ENCODE assay signal across 8 mouse cellular contexts in genomic region chr10:18022312-18022711, GRCm38 (mm10). TPM values are rescaled to one million over a fixed set of nuclear protein-coding genes. Genes with fewer than 3 reads are reported as not detected.
DNase-seq lines count a peak whose midpoint lies in the region; ATAC-seq and TF ChIP-seq lines count a peak whose summit lies in the region.

No protein-coding gene starts in this region.

- no peaks in the 10 kb centered on the region for H3K9me3 ChIP-seq in hindbrain, postnatal 0 days (ENCODE audit: low read length)

- no peaks in the 10 kb centered on the region for H3K27me3 ChIP-seq in hindbrain, postnatal 0 days (ENCODE audit: insufficient read depth, low read length)

- peak overlapping the region; percentile 67 for H3K4me2 ChIP-seq in hindbrain, postnatal 0 days (ENCODE audit: low read depth, low read length)

- DNase-seq in adrenal gland, adult (ENCODE audit: inconsistent age in 2 of 2, low spot score in 1 of 2): peak; percentile 67 to 91
- DNase-seq in gastrocnemius, adult 8-10 months (ENCODE audit: low spot score in 2 of 2): peak; percentile 16 to 39
- DNase-seq in hindbrain, postnatal 0 days (ENCODE audit: low spot score): peak; percentile 80
- peak; percentile 47 to 82 for DNase-seq in left cerebral cortex, postnatal 10 days (ENCODE audit: extremely low spot score in 1 of 2, low spot score in 2 of 2)
- DNase-seq in right cerebral cortex, postnatal 14 days: peak; percentile 49
- DNase-seq in yolk sac, embryonic 10.5 days (ENCODE audit: low spot score): peak; percentile 79

- no peak for TF ChIP-seq POLR2A in cortical plate, adult 2 months (IDR thresholded peaks at IDR 0.05; ENCODE audit: extremely low read depth, insufficient read depth, low read length)

- no peak for TF ChIP-seq CTCF in cortical plate, adult 2 months (IDR thresholded peaks at IDR 0.05; ENCODE audit: extremely low read depth, insufficient read depth, low read length)
- TF ChIP-seq CTCF in hindbrain, postnatal 0 days (IDR thresholded peaks at IDR 0.05; ENCODE audit: low read depth): no peak

- H3K4me3 ChIP-seq in cortical plate, adult 2 months (ENCODE audit: insufficient read depth, low read length): peak overlapping the region; percentile 47
- peak overlapping the region; percentile 75 for H3K4me3 ChIP-seq in hindbrain, postnatal 0 days (ENCODE audit: low read length)

- ATAC-seq in hindbrain, postnatal 0 days: peak; percentile 81
- peak; percentile 75 for ATAC-seq in megakaryocyte progenitor cell, adult 5-6 weeks (replicated peaks; ENCODE audit: poor library complexity)

- peaks cover 2% of the 10 kb centered on the region; the same call in 1 of the 2 replicates for H3K4me1 ChIP-seq in cortical plate, adult 2 months (ENCODE audit: control insufficient read depth, insufficient read depth, low read length)
- peaks cover 5% of the 10 kb centered on the region; the same call in 1 of the 2 replicates for H3K4me1 ChIP-seq in hindbrain, postnatal 0 days (ENCODE audit: insufficient read depth, low read length)

- WGBS in hindbrain, postnatal 0 days: 0% methylated on average over 21 of the region's 21 CpGs

- intact Hi-C loops in left cerebral cortex, postnatal 10 days (cut with DNase I): loop anchor here (5.0 kb wide), 1 partner anchor 75 kb away; the partner anchor contains the start of gene Heca

- peak overlapping the region; percentile 80 for H3K9ac ChIP-seq in hindbrain, postnatal 0 days (replicated peaks; ENCODE audit: low read length)

- no peaks in the 10 kb centered on the region for H3K36me3 ChIP-seq in hindbrain, postnatal 0 days (ENCODE audit: insufficient read depth, low read length)

- H3K27ac ChIP-seq in cortical plate, adult 2 months (ENCODE audit: insufficient read depth, low read length): no peak overlapping the region
- peak overlapping the region; percentile 94 for H3K27ac ChIP-seq in hindbrain, postnatal 0 days

RNA-seq across cellular contexts. Expression of gene Abracl, which starts 0.8 kb away (rescaled TPM):
- polyA plus RNA-seq in cortical plate, adult 2 months (2012; rRNA removed): 23.0 and 24.3 TPM in 2 replicates
- 1 to 10 TPM in 3 of 4 experiments, under 1 TPM in 1; 0.58 to 3.8 (median 1.5) TPM for total RNA-seq in gastrocnemius, adult 8-10 months (2022)
- 10.4 and 27.9 TPM in 2 replicates for total RNA-seq in hindbrain, postnatal 0 days (2014; rRNA removed)
- polyA plus RNA-seq in hindbrain, postnatal 0 days (2015; fragmentation: Nextera tagmentation; extraction: Ambion mirVana): 55.9 and 60.6 TPM in 2 replicates
- total RNA-seq in left cerebral cortex, postnatal 10 days (2021): 10 to 100 TPM; 17.4 to 21.3 TPM
- total RNA-seq in megakaryocyte progenitor cell, adult 5-6 weeks (2015): 274 and 350 TPM in 2 replicates
- total RNA-seq in megakaryocyte progenitor cell, adult 5-6 weeks (2017): 298 and 321 TPM in 2 replicates

RNA-seq across cellular contexts. Expression of gene Reps1, which starts 33.3 kb away (rescaled TPM):
- 74.5 and 80.7 TPM in 2 replicates for polyA plus RNA-seq in cortical plate, adult 2 months (2012; rRNA removed)
- 10 to 100 TPM; 27.7 to 33.2 (median 30.2) TPM for total RNA-seq in gastrocnemius, adult 8-10 months (2022)
- 64.9 and 69.5 TPM in 2 replicates for total RNA-seq in hindbrain, postnatal 0 days (2014; rRNA removed)
- polyA plus RNA-seq in hindbrain, postnatal 0 days (2015; fragmentation: Nextera tagmentation; extraction: Ambion mirVana): 20.6 and 21.1 TPM in 2 replicates
- total RNA-seq in left cerebral cortex, postnatal 10 days (2021): 10 to 100 TPM; 53.7 to 54.9 TPM
- 76.9 and 86.2 TPM in 2 replicates for total RNA-seq in megakaryocyte progenitor cell, adult 5-6 weeks (2015)
- 39.2 and 47.2 TPM in 2 replicates for total RNA-seq in megakaryocyte progenitor cell, adult 5-6 weeks (2017)

Comparison
In these comparisons a context has a peak if more than half of its experiments do, and no peak if none do; other contexts are left out.
1. DNase-seq: peak in every context shown above with its lines; median percentile 80 in hindbrain, postnatal 0 days; 79 in adrenal gland, adult; 79 in yolk sac, embryonic 10.5 days; 64 in left cerebral cortex, postnatal 10 days; 49 in right cerebral cortex, postnatal 14 days; 28 in gastrocnemius, adult 8-10 months.